Mouse (Mus musculus) midbrain, postnatal 0 days (tissue): Measurements from ENCODE around the gene Zfp526. TPM values are rescaled to one million over a fixed set of nuclear protein-coding genes. Genes with fewer than 3 reads are reported as not detected.

Experiments
- ATAC-seq: fragments of 200-750 bp; cut with Nextera tagmentation; 2 replicates; pipeline ENCODE4 v1.8.0; 2017; ENCODE audit warnings: moderate number of reproducible peaks, mild to moderate bottlenecking, moderate TSS enrichment, moderate library complexity; ENCODE audit not compliant: low FRiP score
- DNase-seq: peaks from one replicate; pipeline ENCODE4 v3.0.0-alpha.2; 2015; ENCODE audit warnings: low spot score
- H3K27ac ChIP-seq: fragments of 300-500 bp; sonication (generic); 2 replicates; pipeline ENCODE4 v1.5.1; 2014; ENCODE audit warnings: low read depth, mild to moderate bottlenecking, low read length, mixed read lengths
- H3K27me3 ChIP-seq: fragments of 300-500 bp; sonication (generic); 2 replicates; pipeline ENCODE4 v1.6.1; 2014; ENCODE audit warnings: low read length, control low read depth, mixed read lengths; ENCODE audit not compliant: insufficient read depth
- H3K36me3 ChIP-seq: fragments of 300-500 bp; sonication (generic); 2 replicates; pipeline ENCODE4 v1.6.1; 2014; ENCODE audit warnings: low read length, control low read depth, mixed read lengths; ENCODE audit not compliant: insufficient read depth
- H3K4me1 ChIP-seq: fragments of 300-500 bp; sonication (generic); 2 replicates; pipeline ENCODE4 v1.6.1; 2014; ENCODE audit warnings: mild to moderate bottlenecking, control low read depth, antibody characterized with exemption, low read length, mixed read lengths; ENCODE audit not compliant: insufficient read depth
- H3K4me2 ChIP-seq: fragments of 300-500 bp; sonication (generic); 2 replicates; pipeline ENCODE4 v1.6.1; 2014; ENCODE audit warnings: low read depth, mild to moderate bottlenecking, low read length, mixed read lengths; ENCODE audit not compliant: poor library complexity, severe bottlenecking
- H3K4me3 ChIP-seq: fragments of 300-500 bp; sonication (generic); 2 replicates; pipeline ENCODE4 v1.5.1; 2014; ENCODE audit warnings: low read depth, mild to moderate bottlenecking, low read length, moderate library complexity
- H3K9ac ChIP-seq: fragments of 300-500 bp; sonication (generic); replicated peaks from 2 replicates; pipeline ENCODE4 v1.6.1; 2014; ENCODE audit warnings: mild to moderate bottlenecking, low read length, moderate library complexity, mixed read lengths; ENCODE audit not compliant: poor library complexity, severe bottlenecking
- H3K9me3 ChIP-seq: fragments of 300-500 bp; sonication (generic); 2 replicates; pipeline ENCODE4 v1.6.1; 2016; ENCODE audit warnings: low read length, control low read depth
- CTCF ChIP-seq: IDR thresholded peaks from 2 replicates; pipeline ENCODE4 v1.5.1; 2016; ENCODE audit warnings: antibody characterized with exemption, mild to moderate bottlenecking
- WGBS: fragments of 180-500 bp; shearing (Covaris S2); extraction: QIAGEN DNeasy Blood & Tissue Kit; methylation state at CpG from one replicate; pipeline ENCODE4 v1.1.7; 2014; 5-methylcytosine and 5-hydroxymethylcytosine counted together
- polyA plus RNA-seq: library from polyadenylated mRNA; unstranded; fragments of >200 nt; fragmentation: Nextera tagmentation; extraction: Ambion mirVana; gene quantifications from 2 replicates; pipeline ENCODE4 v1.2.1, GENCODE M21; 2015
- total RNA-seq: library from RNA; depleted of rRNA; stranded (reverse); fragments of >200 nt; gene quantifications from 2 replicates; pipeline ENCODE4 v1.2.3, GENCODE M21; 2014; rRNA removed

Gene Zfp526
- total RNA-seq (8.1 and 9.5 TPM in 2 replicates), polyA plus RNA-seq (0.94 and 1.0 TPM in 2 replicates)

- under 1% methylated on average over 42 of the region's 45 CpGs for WGBS
- peak; percentile 47 for TF ChIP-seq CTCF
These were observed at the start of gene Zfp526 for GRCm38 (mm10) chr7:25221102-25221883. Gene Zfp526 (plus strand): TSS chr7:25221425.

GRCm38 (mm10) chr7:25172669-25173068, 48.6 kb upstream of the Zfp526 start:
- H3K36me3 ChIP-seq: no peaks in the 10 kb centered on the region
- 12% methylated on average over 5 of the region's 5 CpGs for WGBS
- no peak overlapping the region for H3K27ac ChIP-seq
- peaks cover 11% of the 10 kb centered on the region for H3K4me1 ChIP-seq
- no peak overlapping the region for H3K4me2 ChIP-seq
- no peak for TF ChIP-seq CTCF
- DNase-seq: no peak
- H3K9me3 ChIP-seq: no peaks in the 10 kb centered on the region
- ATAC-seq: no peak
- no peaks in the 10 kb centered on the region for H3K27me3 ChIP-seq
- no peak overlapping the region for H3K9ac ChIP-seq
- H3K4me3 ChIP-seq: no peak overlapping the region

More at GRCm38 (mm10) chr7:25221102-25221883, at the start of gene Zfp526:
- Histone ChIP-seq H3K4me3 (peak within 1 kb of the TSS; percentile 75), H3K4me1 (peaks cover 10% of the 10 kb centered on the region), H3K4me2 (peak within 1 kb of the TSS; percentile 89), H3K27ac (peak within 1 kb of the TSS; percentile 72), H3K27me3 (no peaks in the 10 kb centered on the region), H3K36me3 (peaks cover 27% of the 10 kb centered on the region), H3K9ac (peak within 1 kb of the TSS; percentile 50), H3K9me3 (no peaks in the 10 kb centered on the region)
- DNase-seq (peak; percentile 100), ATAC-seq (peak; percentile 95)

GRCm38 (mm10) chr7:25174343-25174742, 46.9 kb upstream of the Zfp526 start:
- Histone ChIP-seq H3K9ac (no peak overlapping the region), H3K27ac (no peak overlapping the region; the same call in 1 of the 2 replicates), H3K4me3 (no peak overlapping the region), H3K27me3 (no peaks in the 10 kb centered on the region), H3K4me1 (peaks cover 12% of the 10 kb centered on the region), H3K36me3 (no peaks in the 10 kb centered on the region), H3K9me3 (no peaks in the 10 kb centered on the region), H3K4me2 (no peak overlapping the region)
- DNase-seq: peak; percentile 58
- TF ChIP-seq CTCF: no peak
- no peak for ATAC-seq
- 30% methylated on average over 10 of the region's 11 CpGs for WGBS

- H3K9ac ChIP-seq: peak overlapping the region; percentile 95
- TF ChIP-seq CTCF: no peak
- no peaks in the 10 kb centered on the region for H3K36me3 ChIP-seq
- H3K4me2 ChIP-seq: peak overlapping the region; percentile 66
- peaks cover 12% of the 10 kb centered on the region for H3K4me1 ChIP-seq
- peaks cover 4% of the 10 kb centered on the region; the same call in 1 of the 2 replicates for H3K27me3 ChIP-seq
- ATAC-seq (no peak), DNase-seq (peak; percentile 34)
- H3K9me3 ChIP-seq: no peaks in the 10 kb centered on the region
- under 1% methylated on average over 17 of the region's 17 CpGs for WGBS
- H3K4me3 ChIP-seq: peak overlapping the region; percentile 77
- H3K27ac ChIP-seq: peak overlapping the region; percentile 99
These were observed 42.9 kb upstream of the Zfp526 start for GRCm38 (mm10) chr7:25178317-25178716.

- under 1% methylated on average over 50 of the region's 56 CpGs for WGBS
- peaks cover 12% of the 10 kb centered on the region for H3K4me1 ChIP-seq
- no peaks in the 10 kb centered on the region for H3K9me3 ChIP-seq
- H3K4me2 ChIP-seq: peak overlapping the region; percentile 66
- H3K27me3 ChIP-seq: peaks cover 4% of the 10 kb centered on the region; the same call in 1 of the 2 replicates
- peak overlapping the region; percentile 95 for H3K9ac ChIP-seq
- peak overlapping the region; percentile 99 for H3K27ac ChIP-seq
- TF ChIP-seq CTCF: no peak
- ATAC-seq: peak; percentile 72
- H3K4me3 ChIP-seq: peak overlapping the region; percentile 77
- H3K36me3 ChIP-seq: no peaks in the 10 kb centered on the region
- DNase-seq: peak; percentile 53
These were observed 42.2 kb upstream of the Zfp526 start for GRCm38 (mm10) chr7:25178787-25179605.
